Mouse (Mus musculus): ENCODE measurements around the gene Zdhhc21.

DNA sequence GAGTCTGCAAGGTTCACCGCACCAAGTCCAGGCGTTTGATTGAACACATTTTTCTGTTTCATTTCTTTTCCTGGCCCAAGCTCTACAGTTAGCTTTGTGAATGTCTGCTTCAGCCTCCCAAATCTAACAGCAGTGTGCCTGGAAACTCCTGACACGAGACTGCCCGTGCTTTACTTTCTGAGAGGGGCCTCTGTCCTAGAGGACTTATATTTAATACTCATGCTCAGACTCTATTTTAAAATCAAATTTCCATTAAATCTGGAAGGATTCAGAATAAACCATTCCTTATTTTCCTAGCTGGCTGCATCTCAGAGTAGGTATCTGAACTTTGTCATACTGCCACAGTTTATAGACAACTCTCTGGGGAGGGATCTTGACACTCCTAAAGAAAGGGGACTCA lies 30.8 kb upstream of the Zdhhc21 start:
- TF ChIP-seq CTCF (IDR thresholded peaks at IDR 0.05; ENCODE audit: extremely low read depth, insufficient read depth, insufficient read length, insufficient replicate concordance) (no peak), POLR2A (IDR thresholded peaks at IDR 0.05; ENCODE audit: low read depth, low read length) (no peak)

Measured in spleen, adult 2 months (tissue).